Mouse (Mus musculus) ES-E14 (cell line): ENCODE results near the gene Nhlh2.

Experiments used
- CHD2 ChIP-seq: IDR thresholded peaks from 2 replicates; pipeline ENCODE4 v1.6.1; 2014; ENCODE audit warnings: mild to moderate bottlenecking, low read depth, low read length, inconsistent platforms
- MAFK ChIP-seq: IDR thresholded peaks from 2 replicates; pipeline ENCODE4 v1.6.1; 2014; ENCODE audit warnings: mild to moderate bottlenecking, low read depth, low read length, inconsistent platforms; ENCODE audit not compliant: insufficient read depth
- ZNF384 ChIP-seq: IDR thresholded peaks from 2 replicates; pipeline ENCODE4 v1.6.1; 2012; ENCODE audit warnings: low read depth, low read length, inconsistent platforms

DNA sequence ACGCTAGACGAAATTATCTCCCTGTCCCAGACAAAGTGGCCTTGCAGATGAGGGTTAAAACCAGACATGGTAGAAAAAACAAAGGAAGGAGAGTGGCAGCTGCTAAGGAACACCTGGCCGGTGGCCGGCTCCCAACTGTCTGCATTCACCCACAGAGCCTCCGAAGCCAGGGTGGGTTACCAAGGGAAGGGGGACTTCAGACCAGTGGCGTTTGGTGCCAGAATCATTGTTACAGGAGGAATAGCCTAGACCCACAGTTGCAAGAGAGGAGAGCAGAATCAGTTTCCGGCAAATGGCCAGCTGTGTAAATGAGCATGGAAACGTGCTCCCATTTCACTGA lies 52.8 kb downstream of the Nhlh2 start:
- TF ChIP-seq ZNF384, result no peak
- TF ChIP-seq CHD2, result no peak
- TF ChIP-seq MAFK, result no peak
